ENCODE assay signal across 9 mouse cellular contexts in genomic region chr2:29802827-29803201, GRCm38 (mm10). TPM values are rescaled to one million over a fixed set of nuclear protein-coding genes. Genes with fewer than 3 reads are reported as not detected.
DNase-seq lines count a peak whose midpoint lies in the region; ATAC-seq and TF ChIP-seq lines count a peak whose summit lies in the region.
"Had no signal": no experiment of that assay in that cellular context is flagged by ENCODE, and none has a peak within 500 bp of the region (broad histone marks: within the 10 kb centered on the region; RNA-seq: fewer than 3 reads in every experiment).

No protein-coding gene starts in this region.

- peak overlapping the region; percentile 87 for H3K9ac ChIP-seq in embryonic facial prominence, embryonic 12.5 days
- peak overlapping the region; percentile 86 for H3K9ac ChIP-seq in intestine, embryonic 14.5 days (ENCODE audit: low read length)

- H3K27ac ChIP-seq in embryonic facial prominence, embryonic 12.5 days, result peak overlapping the region; percentile 84
- H3K27ac ChIP-seq in intestine, embryonic 14.5 days (ENCODE audit: low read depth), result peak overlapping the region; percentile 77; the same call in 1 of the 2 replicates

- intact Hi-C loops in left cerebral cortex, postnatal 36 days (cut with DNase I), result no loop called here

- DNase-seq in lung, adult 2 months, result no peak
- no peak for DNase-seq in lung, postnatal 25 days (ENCODE audit: low spot score)
- DNase-seq in intestine, embryonic 14.5 days (ENCODE audit: low spot score), result no peak
- DNase-seq in gastrocnemius, postnatal 4 days (ENCODE audit: low spot score in 2 of 2), result no peak
- no peak for DNase-seq in natural killer cell, adult 2 months (ENCODE audit: low spot score in 2 of 2)
- DNase-seq in left cerebral cortex, postnatal 36 days (ENCODE audit: low spot score in 2 of 2), result no peak

- peak overlapping the region; percentile 38 for H3ac ChIP-seq in myocyte (ENCODE audit: control insufficient read depth, insufficient read length)

- no peaks in the 10 kb centered on the region for H3K27me3 ChIP-seq in embryonic facial prominence, embryonic 12.5 days
- H3K27me3 ChIP-seq in intestine, embryonic 14.5 days (replicated peaks; ENCODE audit: control insufficient read depth, insufficient read depth, low read length), result no peaks in the 10 kb centered on the region
- no peaks in the 10 kb centered on the region for H3K27me3 ChIP-seq in myocyte (ENCODE audit: control insufficient read depth, insufficient read depth, insufficient read length)

- peak overlapping the region; percentile 64 for H3K4me3 ChIP-seq in lung, adult 2 months (replicated peaks; ENCODE audit: extremely low read depth, low read depth, low read length)
- H3K4me3 ChIP-seq in embryonic facial prominence, embryonic 12.5 days, result peak overlapping the region; percentile 88
- peak overlapping the region; percentile 85 for H3K4me3 ChIP-seq in intestine, embryonic 14.5 days (ENCODE audit: low read depth, low read length)
- H3K4me3 ChIP-seq in myocyte, result peak overlapping the region; percentile 37

- H3K4me1 ChIP-seq in lung, adult 2 months (ENCODE audit: control insufficient read depth, insufficient read depth, low read length), result peaks cover 5% of the 10 kb centered on the region; the same call in 1 of the 2 replicates
- H3K4me1 ChIP-seq in embryonic facial prominence, embryonic 12.5 days, result peaks cover 7% of the 10 kb centered on the region
- H3K4me1 ChIP-seq in intestine, embryonic 14.5 days (replicated peaks; ENCODE audit: control insufficient read depth, insufficient read depth, low read length), result peaks cover 7% of the 10 kb centered on the region

- peaks cover 38% of the 10 kb centered on the region for H3K36me3 ChIP-seq in embryonic facial prominence, embryonic 12.5 days
- H3K36me3 ChIP-seq in intestine, embryonic 14.5 days (ENCODE audit: control insufficient read depth, insufficient read depth, low read length), result peaks cover 34% of the 10 kb centered on the region
- H3K36me3 ChIP-seq in myocyte (ENCODE audit: control insufficient read depth, insufficient read depth), result peaks cover 11% of the 10 kb centered on the region

- no peak for TF ChIP-seq POLR2A in lung, adult 2 months (IDR thresholded peaks at IDR 0.05; ENCODE audit: borderline replicate concordance, extremely low read depth, low read depth, low read length)
- no peak for TF ChIP-seq POLR2A in myocyte (IDR thresholded peaks at IDR 0.05; ENCODE audit: insufficient read length, low read depth)

- 0% methylated on average over 37 of the region's 39 CpGs for WGBS in lung, adult 2 months
- WGBS in embryonic facial prominence, embryonic 12.5 days, result under 1% methylated on average over 39 of the region's 39 CpGs
- WGBS in intestine, embryonic 14.5 days, result under 1% methylated on average over 39 of the region's 39 CpGs

- TF ChIP-seq CTCF in lung, adult 2 months (IDR thresholded peaks at IDR 0.05; ENCODE audit: insufficient read depth, low read length), result no peak

- peak overlapping the region; percentile 85 for H3K4me2 ChIP-seq in embryonic facial prominence, embryonic 12.5 days (replicated peaks)
- peak overlapping the region; percentile 84 for H3K4me2 ChIP-seq in intestine, embryonic 14.5 days (ENCODE audit: low read length)
- H3K4me2 ChIP-seq in myocyte (ENCODE audit: low read depth), result peak overlapping the region; percentile 84

- H3K79me2 ChIP-seq in myocyte (ENCODE audit: control insufficient read depth, insufficient read depth), result no peaks in the 10 kb centered on the region

- H3K9me3 ChIP-seq in embryonic facial prominence, embryonic 12.5 days, result no peaks in the 10 kb centered on the region
- H3K9me3 ChIP-seq in intestine, embryonic 14.5 days (ENCODE audit: control insufficient read depth, low read length), result no peaks in the 10 kb centered on the region

- no peak for ATAC-seq in embryonic facial prominence, embryonic 12.5 days (ENCODE audit: insufficient number of reproducible peaks, insufficient read depth, low FRiP score, low TSS enrichment)
- ATAC-seq in intestine, embryonic 14.5 days (replicated peaks; ENCODE audit: low FRiP score, low TSS enrichment, low read depth), result no peak; the same call in 1 of the 2 replicates

TF ChIP-seq in myocyte, 11 proteins besides CTCF, POLR2A, EP300 and RAD21:
- TF ChIP-seq MYOD1 (IDR thresholded peaks at IDR 0.05; ENCODE audit: control insufficient read depth in 1 of 3, insufficient read length in 2 of 3, low read depth in 2 of 3) (no peak), USF1 (IDR thresholded peaks at IDR 0.05; ENCODE audit: low read depth) (no peak), MAX (IDR thresholded peaks at IDR 0.05; ENCODE audit: low read depth) (no peak), TCF12 (IDR thresholded peaks at IDR 0.05; ENCODE audit: insufficient read depth, poor library complexity, severe bottlenecking) (no peak), REST (IDR thresholded peaks at IDR 0.05; ENCODE audit: insufficient read depth, insufficient read length) (no peak), TCF3 (IDR thresholded peaks at IDR 0.05; ENCODE audit: insufficient read length, low read depth) (no peak), MYOG (IDR thresholded peaks at IDR 0.05; ENCODE audit: control insufficient read depth in 1 of 3, insufficient read depth in 1 of 3, insufficient read length in 2 of 3, low read depth in 2 of 3) (no peak), E2F4 (IDR thresholded peaks at IDR 0.05; ENCODE audit: insufficient read depth) (no peak), CEBPB (IDR thresholded peaks at IDR 0.05; ENCODE audit: insufficient read depth, poor library complexity, severe bottlenecking) (no peak)

RNA-seq across cellular contexts. Expression of gene Slc27a4, which starts 0.4 kb away (rescaled TPM):
- 29.0 and 37.1 TPM in 2 replicates for polyA plus RNA-seq in lung, adult 2 months (2012; rRNA removed)
- polyA plus RNA-seq in embryonic facial prominence, embryonic 12.5 days (2016; fragmentation: Nextera tagmentation; extraction: Ambion mirVana), result 18.2 and 21.7 TPM in 2 replicates
- 16.0 and 16.2 TPM in 2 replicates for polyA plus RNA-seq in intestine, embryonic 14.5 days (2014; fragmentation: Nextera tagmentation; extraction: Ambion mirVana)
- 26.8 TPM for polyA plus RNA-seq in myocyte (2012; fragmentation: generic; extraction: Trizol)
- total RNA-seq in gastrocnemius, postnatal 4 days (2021), result 10 to 100 TPM; 16.2 to 16.3 TPM
- total RNA-seq in left cerebral cortex, postnatal 36 days (2021), result 10 to 100 TPM; 75.9 to 81.6 TPM

RNA-seq across cellular contexts. Expression of gene Trub2, which starts 14.5 kb away (rescaled TPM):
- polyA plus RNA-seq in lung, adult 2 months (2012; rRNA removed), result 23.7 and 36.8 TPM in 2 replicates
- polyA plus RNA-seq in embryonic facial prominence, embryonic 12.5 days (2016; fragmentation: Nextera tagmentation; extraction: Ambion mirVana), result 48.6 and 54.6 TPM in 2 replicates
- 33.3 and 34.6 TPM in 2 replicates for polyA plus RNA-seq in intestine, embryonic 14.5 days (2014; fragmentation: Nextera tagmentation; extraction: Ambion mirVana)
- polyA plus RNA-seq in myocyte (2012; fragmentation: generic; extraction: Trizol), result 46.6 TPM
- 10 to 100 TPM; 33.9 to 40.4 TPM for total RNA-seq in gastrocnemius, postnatal 4 days (2021)
- total RNA-seq in left cerebral cortex, postnatal 36 days (2021), result 10 to 100 TPM; 46.6 to 52.1 TPM

RNA-seq across cellular contexts. Expression of gene Coq4, which starts 15.5 kb away (rescaled TPM):
- polyA plus RNA-seq in lung, adult 2 months (2012; rRNA removed), result 40.6 and 44.8 TPM in 2 replicates
- polyA plus RNA-seq in embryonic facial prominence, embryonic 12.5 days (2016; fragmentation: Nextera tagmentation; extraction: Ambion mirVana), result 31.8 and 36.7 TPM in 2 replicates
- polyA plus RNA-seq in intestine, embryonic 14.5 days (2014; fragmentation: Nextera tagmentation; extraction: Ambion mirVana), result 48.3 and 50.0 TPM in 2 replicates
- polyA plus RNA-seq in myocyte (2012; fragmentation: generic; extraction: Trizol), result 24.4 TPM
- total RNA-seq in gastrocnemius, postnatal 4 days (2021), result 1 to 10 TPM; 8.1 to 9.7 TPM
- 10 to 100 TPM; 29.1 to 32.9 TPM for total RNA-seq in left cerebral cortex, postnatal 36 days (2021)

RNA-seq across cellular contexts. Expression of gene Urm1, which starts 17.1 kb away (rescaled TPM):
- polyA plus RNA-seq in lung, adult 2 months (2012; rRNA removed), result 40.1 and 46.6 TPM in 2 replicates
- 21.0 and 22.6 TPM in 2 replicates for polyA plus RNA-seq in embryonic facial prominence, embryonic 12.5 days (2016; fragmentation: Nextera tagmentation; extraction: Ambion mirVana)
- 26.7 and 26.9 TPM in 2 replicates for polyA plus RNA-seq in intestine, embryonic 14.5 days (2014; fragmentation: Nextera tagmentation; extraction: Ambion mirVana)
- 43.8 TPM for polyA plus RNA-seq in myocyte (2012; fragmentation: generic; extraction: Trizol)
- total RNA-seq in gastrocnemius, postnatal 4 days (2021), result 10 to 100 TPM; 41.8 to 52.5 TPM
- total RNA-seq in left cerebral cortex, postnatal 36 days (2021), result 10 to 100 TPM; 57.0 to 63.4 TPM

RNA-seq across cellular contexts. Expression of gene Gm13547, which starts 43.7 kb away (rescaled TPM):
- polyA plus RNA-seq in lung, adult 2 months (2012; rRNA removed), result not detected in 2 replicates
- not detected in 2 replicates for polyA plus RNA-seq in embryonic facial prominence, embryonic 12.5 days (2016; fragmentation: Nextera tagmentation; extraction: Ambion mirVana)
- polyA plus RNA-seq in intestine, embryonic 14.5 days (2014; fragmentation: Nextera tagmentation; extraction: Ambion mirVana), result not detected in 2 replicates
- polyA plus RNA-seq in myocyte (2012; fragmentation: generic; extraction: Trizol), result not detected
- total RNA-seq in gastrocnemius, postnatal 4 days (2021), result not detected
- under 1 TPM in 1 of 2 experiments, not detected in 1; 0.54 TPM for total RNA-seq in left cerebral cortex, postnatal 36 days (2021)
- total RNA-seq: common myeloid progenitor, adult 5-6 weeks had no signal

Comparison
In these comparisons a context has a peak if more than half of its experiments do, and no peak if none do; other contexts are left out.
1. H3K4me3 ChIP-seq: peak in every context shown above with its lines; median percentile 88 in embryonic facial prominence, embryonic 12.5 days; 85 in intestine, embryonic 14.5 days; 64 in lung, adult 2 months; 37 in myocyte.